Mouse (Mus musculus) thymus, postnatal 14 days (tissue): ENCODE results near the gene Rbm20.
"Not testable (repeated sequence)": the region's sequence is repeated elsewhere in the genome, so short reads cannot be mapped to it uniquely, and the experiment has no call there.

Source experiments
- DNase-seq: peaks from one replicate; pipeline ENCODE4 v3.0.0; 2021

Rbm20 gene

GRCm38 (mm10) chr19:53889555-53889954 is 212.4 kb downstream of the Rbm20 start:
- peak; percentile 58 for DNase-seq

DNA sequence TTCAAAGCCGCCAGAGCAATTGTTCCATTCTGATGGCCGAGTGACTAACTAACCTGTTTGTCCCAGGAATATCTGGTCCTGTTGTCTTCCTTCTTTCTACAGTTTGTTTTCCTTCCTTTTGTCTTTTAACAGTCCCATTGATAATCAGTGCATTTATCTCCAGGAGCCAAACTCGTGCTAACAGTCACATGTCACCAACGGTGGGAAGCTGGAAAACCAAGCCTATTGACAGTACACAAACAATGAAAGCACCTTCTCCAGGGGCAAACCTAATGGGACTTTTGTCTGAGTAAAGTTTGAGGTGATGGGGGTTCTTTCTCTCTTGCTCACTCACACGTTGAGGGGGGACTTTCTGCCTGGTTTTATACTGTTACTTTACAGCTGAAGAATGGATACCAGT is 213.2 kb downstream of the Rbm20 start:
- DNase-seq = no peak

GRCm38 (mm10) chr19:53890781-53891251 is 213.7 kb downstream of the Rbm20 start:
- peak; percentile 87 for DNase-seq

DNA sequence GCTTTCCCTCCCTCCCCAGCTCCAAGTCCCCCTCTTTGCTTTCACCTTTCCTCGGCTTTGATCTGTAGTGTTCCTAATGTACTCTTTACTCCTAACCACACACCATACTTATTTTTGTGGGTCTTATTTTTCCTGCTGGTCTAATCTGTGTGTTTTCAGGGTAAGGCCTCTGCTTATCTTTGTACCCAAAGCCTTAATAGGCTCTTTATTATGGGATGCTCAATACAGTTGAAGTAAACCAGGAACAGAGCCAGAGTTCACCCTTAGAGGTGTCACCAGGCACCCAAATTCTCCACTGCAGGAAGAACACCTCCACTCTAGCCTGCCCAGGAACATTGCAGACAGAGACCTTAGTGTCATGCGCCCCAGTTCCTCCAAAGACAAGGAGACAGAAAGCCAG is 214.5 kb downstream of the Rbm20 start:
- DNase-seq = no peak

DNA sequence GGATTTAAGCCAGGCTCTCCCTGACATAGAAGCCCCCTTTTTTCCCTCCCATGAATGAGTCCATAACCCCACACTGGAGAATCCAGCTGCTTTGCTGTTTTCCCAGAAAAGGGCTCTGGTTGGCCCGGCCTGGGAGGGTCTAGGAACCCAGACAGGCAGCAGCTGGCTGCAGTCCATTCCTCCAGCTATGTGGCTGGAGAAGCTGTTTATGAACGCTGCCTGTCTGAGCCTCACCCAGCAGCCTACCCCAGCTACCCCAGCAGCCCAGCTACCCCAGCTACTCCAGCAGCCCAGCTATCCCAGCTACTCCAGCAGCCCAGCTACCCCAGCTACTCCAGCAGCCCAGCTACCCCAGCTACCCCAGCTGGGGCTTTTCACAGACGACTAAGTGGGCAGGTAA is 215.0 kb downstream of the Rbm20 start, which contains the start of gene Pdcd4:
Gene Pdcd4, plus strand, starts transcription at position 171 of the 400 bp plus-strand sequence.
- DNase-seq = peak; percentile 53

- no peak for DNase-seq
Measured at GRCm38 (mm10) chr19:53892838-53893359, 215.8 kb downstream of the Rbm20 start.

DNA sequence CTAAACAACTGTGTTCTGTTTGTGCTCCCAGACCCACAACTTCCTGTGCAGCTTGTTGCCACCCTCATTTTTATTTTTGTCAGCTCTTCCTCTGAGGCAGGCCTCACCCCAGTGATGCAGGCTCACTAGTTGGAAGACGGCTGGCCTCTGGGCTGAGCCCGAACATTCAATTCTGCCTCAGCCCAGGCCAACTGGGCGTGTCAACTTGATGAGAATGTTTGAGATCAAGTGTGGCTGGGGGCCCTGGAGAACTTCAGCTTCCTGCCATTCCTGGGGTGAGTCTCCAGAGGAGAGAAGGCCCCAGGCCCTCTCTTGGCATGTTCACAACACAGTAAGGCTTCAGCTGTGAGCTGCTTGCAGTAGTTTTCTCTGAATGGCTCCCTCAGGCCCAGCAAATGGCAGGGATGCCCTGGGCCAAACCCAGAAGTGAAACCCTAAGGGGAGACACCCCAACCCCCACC is 216.6 kb downstream of the Rbm20 start:
- peak; percentile 80 for DNase-seq

DNA sequence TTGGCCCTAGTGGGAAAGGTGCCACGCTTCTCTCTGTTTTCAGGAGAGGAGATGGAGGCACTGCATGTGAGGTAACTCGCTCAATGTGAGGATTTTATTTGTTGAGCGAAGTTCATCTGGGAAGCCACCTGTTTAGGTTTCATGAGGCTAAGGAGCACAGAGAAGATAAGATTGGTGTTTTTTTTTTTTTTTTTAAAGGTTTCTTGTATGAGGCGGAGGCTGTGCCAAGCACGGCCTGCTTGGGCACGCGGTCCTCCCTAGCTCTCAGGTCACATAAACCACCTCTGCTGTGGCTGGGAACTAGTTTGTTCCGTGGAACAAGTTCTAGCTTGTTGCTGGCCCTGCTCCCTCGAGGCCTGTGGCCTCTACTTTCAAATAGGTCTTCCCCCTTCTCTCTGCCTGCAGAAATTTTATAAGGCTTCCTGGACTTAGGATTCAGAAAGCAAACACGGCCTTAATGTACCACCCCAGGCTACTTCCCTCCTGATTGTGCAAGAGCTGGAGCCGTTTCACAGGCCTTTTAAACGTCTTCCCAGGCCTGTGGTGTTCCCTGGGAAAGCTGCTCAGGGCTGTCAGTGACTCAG is 217.5 kb downstream of the Rbm20 start:
- peak; percentile 42 for DNase-seq

- no peak for DNase-seq
Measured at GRCm38 (mm10) chr19:53898046-53898445, 220.9 kb downstream of the Rbm20 start.

DNA sequence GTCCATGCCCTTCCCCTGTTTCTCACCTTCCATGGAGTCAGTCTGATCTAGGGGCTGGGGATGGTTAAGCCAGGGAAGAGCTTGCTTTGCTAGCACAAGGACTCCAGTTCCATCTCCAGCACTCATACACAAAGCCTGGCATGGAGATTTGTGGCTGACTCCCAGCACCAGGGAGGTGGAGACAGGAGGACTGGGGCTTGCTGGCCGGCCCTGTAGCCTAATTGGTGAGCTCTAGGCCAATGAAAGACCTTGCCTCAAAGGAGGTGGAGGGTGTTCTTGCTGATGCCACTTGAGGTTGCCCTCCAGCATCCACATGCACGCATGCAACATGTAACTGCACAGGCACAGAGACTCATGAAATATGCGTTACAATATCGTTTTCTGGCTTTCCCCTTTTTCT is 221.4 kb downstream of the Rbm20 start:
- DNase-seq = no peak

- DNase-seq = no peak
Measured at GRCm38 (mm10) chr19:53898970-53899900, 222.1 kb downstream of the Rbm20 start.

GRCm38 (mm10) chr19:53899941-53900610 is 223.0 kb downstream of the Rbm20 start:
- DNase-seq = no peak

DNA sequence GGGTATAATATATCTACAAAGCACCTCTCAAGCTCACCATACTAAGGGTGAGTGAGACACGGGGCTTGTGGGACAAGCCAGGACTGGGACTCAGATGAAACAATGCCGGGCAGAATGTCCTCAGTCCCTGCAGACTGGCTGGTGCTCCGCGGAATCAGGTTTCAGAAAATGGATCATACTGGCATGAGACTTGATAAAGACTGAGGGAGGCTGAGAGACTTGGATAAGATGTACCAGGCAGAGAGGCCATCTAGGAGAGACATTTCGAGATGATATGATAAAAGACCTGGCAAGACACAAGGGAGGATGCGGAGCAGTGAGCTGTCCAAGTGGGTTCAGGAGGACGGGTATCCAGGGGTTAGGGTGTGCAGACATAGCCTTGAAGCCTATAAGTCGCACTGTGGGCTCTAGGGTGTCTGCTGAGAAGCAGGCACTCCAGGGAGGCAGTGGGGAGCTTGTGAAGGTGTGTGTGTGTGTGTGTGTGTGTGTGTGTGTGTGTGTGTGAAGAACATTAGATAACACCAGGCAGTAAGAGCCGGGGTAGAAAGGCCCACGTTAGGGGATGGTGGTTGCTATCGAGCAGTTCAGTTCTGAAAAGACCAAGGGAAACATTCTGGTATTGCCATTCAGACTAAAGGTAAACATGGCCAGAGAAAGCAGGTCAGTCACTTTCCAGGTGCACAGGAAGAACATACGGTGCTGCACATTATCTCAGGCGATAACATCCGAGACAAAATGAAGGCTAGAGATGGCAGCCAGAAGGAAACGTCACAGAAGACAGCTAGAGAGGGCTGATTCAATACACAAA is 225.0 kb downstream of the Rbm20 start:
- DNase-seq = peak; percentile 50

GRCm38 (mm10) chr19:53902739-53903487 is 225.8 kb downstream of the Rbm20 start:
- DNase-seq = peak; percentile 96

GRCm38 (mm10) chr19:53903507-53904321 is 226.6 kb downstream of the Rbm20 start:
- peak; percentile 80 for DNase-seq

GRCm38 (mm10) chr19:53904833-53905480 is 227.9 kb downstream of the Rbm20 start:
- peak; percentile 10 for DNase-seq

- peak; percentile 10 for DNase-seq
Measured at GRCm38 (mm10) chr19:53906033-53906702, 229.1 kb downstream of the Rbm20 start.

- not testable (repeated sequence) for DNase-seq
Measured at GRCm38 (mm10) chr19:53906703-53907070, 229.6 kb downstream of the Rbm20 start.

DNA sequence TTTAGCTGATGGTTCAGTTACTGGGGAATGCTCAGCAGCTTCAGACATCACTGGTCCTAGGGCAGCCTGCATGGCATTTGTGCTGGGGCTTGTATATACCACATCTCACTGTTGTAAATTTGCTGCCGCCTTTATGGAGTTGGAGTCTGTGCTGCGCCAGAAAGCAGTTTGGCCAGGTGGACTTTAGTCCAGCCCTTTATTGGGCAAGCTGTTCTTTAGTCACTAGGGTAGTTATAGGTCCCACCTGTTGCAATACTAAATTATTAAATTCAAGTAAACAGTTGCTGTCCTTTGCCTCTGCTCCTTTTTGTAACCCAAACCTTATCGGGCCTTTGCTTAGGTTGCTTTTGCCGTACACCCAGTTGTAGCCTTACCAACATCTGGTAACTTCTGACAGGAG is 237.8 kb downstream of the Rbm20 start:
- DNase-seq = no peak
